Comparison of ENCODE assay signal across 11 mouse cellular contexts in genomic region chr7:132338350-132338749, GRCm38 (mm10). TPM values are rescaled to one million over a fixed set of nuclear protein-coding genes. Genes with fewer than 3 reads are reported as not detected.
DNase-seq lines count a peak whose midpoint lies in the region; ATAC-seq and TF ChIP-seq lines count a peak whose summit lies in the region.
"Had no signal": no experiment of that assay in that cellular context is flagged by ENCODE, and none has a peak within 500 bp of the region (broad histone marks: within the 10 kb centered on the region; RNA-seq: fewer than 3 reads in every experiment).

No protein-coding gene starts in this region.

- no peak for DNase-seq in neural tube, embryonic 10.5 days (ENCODE audit: extremely low spot score, low spot score)
- DNase-seq in heart, postnatal 25 days (ENCODE audit: low spot score), result peak; percentile 23
- no peak for DNase-seq in stomach, postnatal 0 days (ENCODE audit: low spot score)
- DNase-seq in layer of hippocampus, postnatal 14 days (ENCODE audit: low spot score in 2 of 2), result no peak
- no peak for DNase-seq in ovary, postnatal 36 days (ENCODE audit: low spot score)
- DNase-seq: gastrocnemius, postnatal 10 days; layer of hippocampus, postnatal 36 days had no signal

- no peak for ATAC-seq in neural tube, embryonic 13.5 days (ENCODE audit: low read depth)
- no peak for ATAC-seq in limb, embryonic 15.5 days (ENCODE audit: insufficient number of reproducible peaks, low FRiP score, low TSS enrichment, low read depth)
- no peak for ATAC-seq in stomach, postnatal 0 days (ENCODE audit: low FRiP score, low TSS enrichment)
- ATAC-seq in midbrain, embryonic 15.5 days (replicated peaks), result no peak

- peaks cover 19% of the 10 kb centered on the region for H3K4me1 ChIP-seq in neural tube, embryonic 13.5 days (replicated peaks)
- peaks cover 14% of the 10 kb centered on the region for H3K4me1 ChIP-seq in limb, embryonic 15.5 days
- H3K4me1 ChIP-seq in stomach, postnatal 0 days (replicated peaks; ENCODE audit: control insufficient read depth, insufficient read depth), result no peaks in the 10 kb centered on the region
- H3K4me1 ChIP-seq in midbrain, embryonic 15.5 days, result peaks cover 23% of the 10 kb centered on the region

- no peaks in the 10 kb centered on the region for H3K27me3 ChIP-seq in neural tube, embryonic 13.5 days
- H3K27me3 ChIP-seq in limb, embryonic 15.5 days, result no peaks in the 10 kb centered on the region
- no peaks in the 10 kb centered on the region for H3K27me3 ChIP-seq in stomach, postnatal 0 days (ENCODE audit: control insufficient read depth, insufficient read depth, low read length)
- no peaks in the 10 kb centered on the region for H3K27me3 ChIP-seq in midbrain, embryonic 15.5 days (replicated peaks)
- H3K27me3 ChIP-seq: neural tube, embryonic 12.5 days had no signal

- H3K9me3 ChIP-seq in neural tube, embryonic 13.5 days, result no peaks in the 10 kb centered on the region
- no peaks in the 10 kb centered on the region for H3K9me3 ChIP-seq in limb, embryonic 15.5 days
- no peaks in the 10 kb centered on the region for H3K9me3 ChIP-seq in stomach, postnatal 0 days (ENCODE audit: control insufficient read depth, low read length)
- H3K9me3 ChIP-seq in midbrain, embryonic 15.5 days, result no peaks in the 10 kb centered on the region
- H3K9me3 ChIP-seq: neural tube, embryonic 12.5 days had no signal

- H3K27ac ChIP-seq in neural tube, embryonic 13.5 days (replicated peaks), result peak overlapping the region; percentile 68; the same call in 1 of the 2 replicates
- H3K27ac ChIP-seq in limb, embryonic 15.5 days, result 0 out of 2 replicates have a peak overlapping the region, but pooled peaks have one; percentile 14
- H3K27ac ChIP-seq in stomach, postnatal 0 days (replicated peaks), result peak overlapping the region; percentile 67; the same call in 1 of the 2 replicates
- H3K27ac ChIP-seq in midbrain, embryonic 15.5 days, result no peak overlapping the region
- H3K27ac ChIP-seq: neural tube, embryonic 12.5 days had no signal

- TF ChIP-seq EP300 in stomach, postnatal 0 days (optimal IDR thresholded peaks at IDR 0.05), result no peak

- no peak overlapping the region for H3K4me2 ChIP-seq in neural tube, embryonic 13.5 days
- no peak overlapping the region for H3K4me2 ChIP-seq in limb, embryonic 15.5 days
- no peak overlapping the region for H3K4me2 ChIP-seq in stomach, postnatal 0 days (replicated peaks; ENCODE audit: low read depth)
- no peak overlapping the region for H3K4me2 ChIP-seq in midbrain, embryonic 15.5 days
- H3K4me2 ChIP-seq: neural tube, embryonic 12.5 days had no signal

- no peak overlapping the region for H3K9ac ChIP-seq in neural tube, embryonic 13.5 days
- H3K9ac ChIP-seq in limb, embryonic 15.5 days, result no peak overlapping the region
- H3K9ac ChIP-seq in stomach, postnatal 0 days (ENCODE audit: low read length), result no peak overlapping the region
- no peak overlapping the region for H3K9ac ChIP-seq in midbrain, embryonic 15.5 days
- H3K9ac ChIP-seq: neural tube, embryonic 12.5 days had no signal

- WGBS in neural tube, embryonic 13.5 days, result 65% methylated on average over 6 of the region's 6 CpGs
- 64% methylated on average over 6 of the region's 6 CpGs for WGBS in limb, embryonic 15.5 days
- WGBS in stomach, postnatal 0 days, result 66% methylated on average over 6 of the region's 6 CpGs
- 64% methylated on average over 6 of the region's 6 CpGs for WGBS in midbrain, embryonic 15.5 days

- intact Hi-C loops in heart, postnatal 25 days (cut with DNase I), result loop anchor here (5.0 kb wide), 1 partner anchor 84 kb away; no protein-coding TSS in a partner anchor

- H3K4me3 ChIP-seq in neural tube, embryonic 13.5 days, result no peak overlapping the region
- no peak overlapping the region for H3K4me3 ChIP-seq in limb, embryonic 15.5 days
- H3K4me3 ChIP-seq in stomach, postnatal 0 days (ENCODE audit: low read depth, low read length), result no peak overlapping the region
- H3K4me3 ChIP-seq in midbrain, embryonic 15.5 days, result no peak overlapping the region
- H3K4me3 ChIP-seq: neural tube, embryonic 12.5 days had no signal

- no peak for TF ChIP-seq CTCF in stomach, postnatal 0 days (IDR thresholded peaks at IDR 0.05; ENCODE audit: low read depth)

- no peaks in the 10 kb centered on the region for H3K36me3 ChIP-seq in neural tube, embryonic 13.5 days
- H3K36me3 ChIP-seq in limb, embryonic 15.5 days, result no peaks in the 10 kb centered on the region
- H3K36me3 ChIP-seq in stomach, postnatal 0 days (ENCODE audit: control insufficient read depth, insufficient read depth, low read length), result no peaks in the 10 kb centered on the region
- H3K36me3 ChIP-seq in midbrain, embryonic 15.5 days (replicated peaks), result no peaks in the 10 kb centered on the region
- H3K36me3 ChIP-seq: neural tube, embryonic 12.5 days had no signal

RNA-seq across cellular contexts. Expression of gene Chst15, which starts 21.3 kb away (rescaled TPM):
- polyA plus RNA-seq in neural tube, embryonic 13.5 days (2015; fragmentation: Nextera tagmentation; extraction: Ambion mirVana), result 21.9 and 22.5 TPM in 2 replicates
- total RNA-seq in heart, postnatal 25 days (2021), result 1 to 10 TPM; 7.8 to 9.5 TPM
- 22.4 and 24.9 TPM in 2 replicates for polyA plus RNA-seq in limb, embryonic 15.5 days (2015; fragmentation: Nextera tagmentation; extraction: Ambion mirVana)
- polyA plus RNA-seq in stomach, postnatal 0 days (2015; fragmentation: Nextera tagmentation; extraction: Ambion mirVana), result 11.5 and 12.1 TPM in 2 replicates
- 10 to 100 TPM; 33.8 to 37.6 TPM for total RNA-seq in layer of hippocampus, postnatal 14 days (2021)
- 13.5 and 14.4 TPM in 2 replicates for polyA plus RNA-seq in midbrain, embryonic 15.5 days (2015; fragmentation: Nextera tagmentation; extraction: Ambion mirVana)
